8 mouse cellular contexts compared by ENCODE assay signal in the genomic region with DNA sequence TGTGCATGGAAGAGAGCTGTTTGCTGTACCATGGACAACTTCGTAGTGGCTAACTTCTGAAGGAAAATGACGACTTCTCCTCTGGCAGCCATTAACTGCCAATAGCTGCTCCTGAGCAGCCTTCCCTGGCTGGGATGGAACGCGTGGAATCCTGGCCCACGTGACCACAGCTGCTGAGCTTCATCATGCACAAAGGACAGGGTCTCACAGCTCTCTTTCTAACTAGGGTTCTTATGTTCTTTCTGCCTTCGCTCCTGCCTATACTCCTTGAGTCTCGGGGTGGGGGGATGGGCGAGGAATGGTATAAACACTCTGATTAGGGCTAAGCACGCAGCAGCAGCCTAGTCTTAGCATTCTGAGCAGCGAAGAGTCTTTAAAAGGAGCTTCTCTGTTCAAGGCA. TPM values are rescaled to one million over a fixed set of nuclear protein-coding genes. Genes with fewer than 3 reads are reported as not detected.
DNase-seq lines count a peak whose midpoint lies in the region; ATAC-seq and TF ChIP-seq lines count a peak whose summit lies in the region.

No protein-coding gene starts in this region.

- H3K36me3 ChIP-seq in heart, embryonic 11.5 days (ENCODE audit: control insufficient read depth, insufficient read depth, low read length): no peaks in the 10 kb centered on the region
- H3K36me3 ChIP-seq in kidney, postnatal 0 days (ENCODE audit: insufficient read depth, low read length): no peaks in the 10 kb centered on the region
- no peaks in the 10 kb centered on the region for H3K36me3 ChIP-seq in myocyte (ENCODE audit: control insufficient read depth, insufficient read depth)

- TF ChIP-seq CTCF in kidney, postnatal 0 days (IDR thresholded peaks at IDR 0.05; ENCODE audit: low read depth): no peak

- no peak overlapping the region for H3K4me3 ChIP-seq in heart, embryonic 11.5 days (ENCODE audit: low read depth, low read length)
- H3K4me3 ChIP-seq in kidney, postnatal 0 days (replicated peaks; ENCODE audit: low read depth, low read length): no peak overlapping the region
- H3K4me3 ChIP-seq in myocyte: no peak overlapping the region

- H3K9me3 ChIP-seq in heart, embryonic 11.5 days (replicated peaks; ENCODE audit: control insufficient read depth, low read length): no peaks in the 10 kb centered on the region
- H3K9me3 ChIP-seq in kidney, postnatal 0 days (replicated peaks; ENCODE audit: low read length): no peaks in the 10 kb centered on the region

- peak overlapping the region; percentile 43; the same call in 1 of the 2 replicates for H3K9ac ChIP-seq in heart, embryonic 11.5 days (ENCODE audit: low read depth, low read length)
- no peak overlapping the region for H3K9ac ChIP-seq in kidney, postnatal 0 days (ENCODE audit: low read depth, low read length)

- 0 out of 2 replicates have a peak overlapping the region, but pooled peaks have one; percentile 22 for H3K27ac ChIP-seq in heart, embryonic 11.5 days (ENCODE audit: low read depth, low read length)
- no peak overlapping the region for H3K27ac ChIP-seq in kidney, postnatal 0 days

- no peaks in the 10 kb centered on the region for H3K27me3 ChIP-seq in heart, embryonic 11.5 days (ENCODE audit: control insufficient read depth, insufficient read depth, low read length)
- no peaks in the 10 kb centered on the region for H3K27me3 ChIP-seq in kidney, postnatal 0 days (ENCODE audit: insufficient read depth, low read length)
- H3K27me3 ChIP-seq in myocyte (ENCODE audit: control insufficient read depth, insufficient read depth, insufficient read length): no peaks in the 10 kb centered on the region

- H3ac ChIP-seq in myocyte (ENCODE audit: control insufficient read depth, insufficient read length): no peak overlapping the region

- intact Hi-C loops in heart, postnatal 14 days (cut with DNase I): no loop called here
- intact Hi-C loops in left cerebral cortex, postnatal 25 days (cut with DNase I): no loop called here
- intact Hi-C loops in gastrocnemius, postnatal 14 days (cut with DNase I; ENCODE audit: low total_unique reads): no loop called here

- no peak for ATAC-seq in heart, embryonic 11.5 days (replicated peaks; ENCODE audit: insufficient number of reproducible peaks, low FRiP score, low TSS enrichment)
- ATAC-seq in kidney, postnatal 0 days (replicated peaks; ENCODE audit: low FRiP score, low read depth): no peak

- H3K4me1 ChIP-seq in heart, embryonic 11.5 days (ENCODE audit: control insufficient read depth, insufficient read depth, low read length): peaks cover 6% of the 10 kb centered on the region
- no peaks in the 10 kb centered on the region for H3K4me1 ChIP-seq in kidney, postnatal 0 days (replicated peaks; ENCODE audit: insufficient read depth, low read length)

- WGBS in heart, embryonic 11.5 days (ENCODE audit: insufficient replicate concordance): 26% methylated on average over 10 of the region's 10 CpGs
- WGBS in kidney, postnatal 0 days: 38% methylated on average over 10 of the region's 10 CpGs

- no peak for TF ChIP-seq POLR2A in myocyte (IDR thresholded peaks at IDR 0.05; ENCODE audit: insufficient read length, low read depth)

- H3K79me2 ChIP-seq in myocyte (ENCODE audit: control insufficient read depth, insufficient read depth): no peaks in the 10 kb centered on the region

- no peak for DNase-seq in heart, postnatal 14 days
- DNase-seq in embryo, embryonic 9.5 days (ENCODE audit: extremely low spot score): peak; percentile 43
- DNase-seq in kidney, postnatal 0 days (ENCODE audit: low spot score): peak; percentile 31
- DNase-seq in left cerebral cortex, postnatal 25 days (ENCODE audit: low spot score in 2 of 2): no peak
- DNase-seq in gastrocnemius, postnatal 10 days: no peak
- no peak for DNase-seq in gastrocnemius, postnatal 14 days

- peak overlapping the region; percentile 24 for H3K4me2 ChIP-seq in heart, embryonic 11.5 days
- H3K4me2 ChIP-seq in kidney, postnatal 0 days (ENCODE audit: low read length): no peak overlapping the region
- peak overlapping the region; percentile 21 for H3K4me2 ChIP-seq in myocyte (ENCODE audit: low read depth)

TF ChIP-seq in myocyte, 11 proteins besides CTCF, POLR2A, EP300 and RAD21:
- peak; percentile 9 to 88 (median 87) for TF ChIP-seq MYOD1 (IDR thresholded peaks at IDR 0.05; ENCODE audit: control insufficient read depth in 1 of 3, insufficient read length in 2 of 3, low read depth in 2 of 3)
- peak; percentile 82 for TF ChIP-seq USF1 (IDR thresholded peaks at IDR 0.05; ENCODE audit: low read depth)
- TF ChIP-seq SRF (IDR thresholded peaks at IDR 0.05; ENCODE audit: control insufficient read depth, insufficient read length, low read depth): no peak

RNA-seq across cellular contexts. Expression of a gene that starts 2.0 kb away (rescaled TPM):
- 3.1 and 3.4 TPM in 2 replicates for polyA plus RNA-seq in heart, embryonic 11.5 days (2014; fragmentation: Nextera tagmentation; extraction: Ambion mirVana)
- 10 to 100 TPM; 21.5 to 22.8 TPM for total RNA-seq in heart, postnatal 14 days (2021)
- 3.9 and 4.3 TPM in 2 replicates for polyA plus RNA-seq in kidney, postnatal 0 days (2015; fragmentation: Nextera tagmentation; extraction: Ambion mirVana)
- not detected for polyA plus RNA-seq in myocyte (2012; fragmentation: generic; extraction: Trizol)
- total RNA-seq in left cerebral cortex, postnatal 25 days (2021): 1 to 10 TPM; 1.3 to 3.0 TPM
- total RNA-seq in gastrocnemius, postnatal 10 days (2021): 10 to 100 TPM in 1 of 2 experiments, 1 to 10 TPM in 1; 8.4 to 11.5 TPM
- total RNA-seq in gastrocnemius, postnatal 14 days (2021): 10 to 100 TPM; 10.4 to 11.9 TPM

RNA-seq across cellular contexts. Expression of a gene that starts 20.8 kb away (rescaled TPM):
- 34.1 and 35.5 TPM in 2 replicates for polyA plus RNA-seq in heart, embryonic 11.5 days (2014; fragmentation: Nextera tagmentation; extraction: Ambion mirVana)
- total RNA-seq in heart, postnatal 14 days (2021): 10 to 100 TPM; 36.8 to 44.0 TPM
- polyA plus RNA-seq in kidney, postnatal 0 days (2015; fragmentation: Nextera tagmentation; extraction: Ambion mirVana): 17.7 and 20.1 TPM in 2 replicates
- 12.3 TPM for polyA plus RNA-seq in myocyte (2012; fragmentation: generic; extraction: Trizol)
- total RNA-seq in left cerebral cortex, postnatal 25 days (2021): 10 to 100 TPM; 70.9 to 82.1 TPM
- 10 to 100 TPM; 14.6 to 17.6 TPM for total RNA-seq in gastrocnemius, postnatal 10 days (2021)
- 10 to 100 TPM; 12.7 to 13.7 TPM for total RNA-seq in gastrocnemius, postnatal 14 days (2021)

Comparison
In these comparisons a context has a peak if more than half of its experiments do, and no peak if none do; other contexts are left out.
1. DNase-seq: peak in embryo, embryonic 9.5 days (single experiment) and kidney, postnatal 0 days (single experiment); none in heart, postnatal 14 days (0 of 2), left cerebral cortex, postnatal 25 days (0 of 2), gastrocnemius, postnatal 10 days (single experiment) and gastrocnemius, postnatal 14 days (single experiment).